Mouse (Mus musculus): ENCODE measurements around the gene Gpr19.

DNA sequence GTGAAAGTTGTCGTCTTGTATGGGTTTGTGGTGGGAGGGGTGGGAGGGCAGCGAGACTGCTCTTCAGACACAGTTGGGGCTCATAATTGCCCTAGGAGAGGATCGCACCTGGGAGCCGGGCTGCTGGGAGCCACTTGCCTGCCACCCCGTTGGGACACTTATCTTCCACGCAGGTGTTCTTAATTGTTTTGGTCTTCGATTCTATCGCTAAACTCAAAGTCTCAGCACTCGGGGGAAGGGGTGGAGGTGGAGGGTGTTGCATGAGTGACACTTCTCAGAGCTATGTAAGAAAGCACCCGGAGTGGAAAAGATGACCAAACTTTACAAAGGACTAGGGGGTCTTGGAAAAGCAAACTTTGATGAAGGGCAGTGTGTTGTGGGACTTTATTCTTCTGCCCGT, 18.3 kb upstream of the Gpr19 start:
- TF ChIP-seq CTCF (IDR thresholded peaks at IDR 0.05; ENCODE audit: extremely low read depth, insufficient read length, insufficient replicate concordance, low read depth, low read length), result no peak
- no peak; the same call in 1 of the 2 replicates for TF ChIP-seq POLR2A (IDR thresholded peaks at IDR 0.05; ENCODE audit: low read depth, low read length)

All from small intestine, adult 2 months (tissue).